Mouse (Mus musculus): ENCODE data around the gene Galnt4. TPM values are rescaled to one million over a fixed set of nuclear protein-coding genes. Genes with fewer than 3 reads are reported as not detected.

Gene Galnt4
- polyA plus RNA-seq, 1 experiment from 2014 or later, result 5.3 TPM

GRCm38 (mm10) chr10:99089906-99090305, 18.1 kb upstream of the Galnt4 start:
- no peak overlapping the region for H3K9ac ChIP-seq
- no peak for ATAC-seq (ENCODE audit: extremely low read depth, insufficient number of reproducible peaks, low FRiP score, low TSS enrichment)
- no peak overlapping the region for H3K27ac ChIP-seq (replicated peaks)
- no peaks in the 10 kb centered on the region for H3K4me1 ChIP-seq
- H3K9me3 ChIP-seq, result no peaks in the 10 kb centered on the region
- WGBS, result 66% methylated on average over 6 of the region's 6 CpGs
- H3K4me2 ChIP-seq, result no peak overlapping the region
- H3K27me3 ChIP-seq (replicated peaks), result 0 out of 2 replicates have a peak, but pooled peaks cover 4% of the 10 kb centered on the region
- H3K36me3 ChIP-seq, result no peaks in the 10 kb centered on the region
- H3K4me3 ChIP-seq, result no peak overlapping the region

GRCm38 (mm10) chr10:99093364-99093763, 14.6 kb upstream of the Galnt4 start:
- ATAC-seq (ENCODE audit: extremely low read depth, insufficient number of reproducible peaks, low FRiP score, low TSS enrichment), result no peak
- H3K4me1 ChIP-seq, result no peaks in the 10 kb centered on the region
- H3K27ac ChIP-seq (replicated peaks), result no peak overlapping the region
- no peak overlapping the region for H3K4me3 ChIP-seq
- no peaks in the 10 kb centered on the region for H3K9me3 ChIP-seq
- no peaks in the 10 kb centered on the region for H3K27me3 ChIP-seq (replicated peaks)
- WGBS, result 57% methylated on average over 2 of the region's 2 CpGs
- H3K9ac ChIP-seq, result no peak overlapping the region
- no peak overlapping the region for H3K4me2 ChIP-seq
- no peaks in the 10 kb centered on the region for H3K36me3 ChIP-seq

- Histone ChIP-seq H3K9me3 (no peaks in the 10 kb centered on the region), H3K4me2 (no peak overlapping the region), H3K27ac (replicated peaks) (no peak overlapping the region), H3K27me3 (replicated peaks) (no peaks in the 10 kb centered on the region), H3K4me3 (no peak overlapping the region), H3K9ac (no peak overlapping the region), H3K36me3 (no peaks in the 10 kb centered on the region), H3K4me1 (no peaks in the 10 kb centered on the region)
- ATAC-seq (ENCODE audit: extremely low read depth, insufficient number of reproducible peaks, low FRiP score, low TSS enrichment), result no peak
- 57% methylated on average over 2 of the region's 2 CpGs for WGBS
Observed at GRCm38 (mm10) chr10:99095114-99095513, 12.8 kb upstream of the Galnt4 start.

- no peaks in the 10 kb centered on the region for H3K36me3 ChIP-seq
- H3K4me3 ChIP-seq, result no peak overlapping the region
- WGBS, result 70% methylated on average over 10 of the region's 10 CpGs
- H3K27me3 ChIP-seq (replicated peaks), result no peaks in the 10 kb centered on the region
- no peak for ATAC-seq (ENCODE audit: extremely low read depth, insufficient number of reproducible peaks, low FRiP score, low TSS enrichment)
- H3K4me2 ChIP-seq, result no peak overlapping the region
- H3K27ac ChIP-seq (replicated peaks), result no peak overlapping the region
- no peak overlapping the region for H3K9ac ChIP-seq
- no peaks in the 10 kb centered on the region for H3K9me3 ChIP-seq
- no peaks in the 10 kb centered on the region for H3K4me1 ChIP-seq
Observed at GRCm38 (mm10) chr10:99097374-99097773, 10.6 kb upstream of the Galnt4 start.

GRCm38 (mm10) chr10:99105522-99105921, 2.4 kb upstream of the Galnt4 start:
- H3K4me1 ChIP-seq, result peaks cover 18% of the 10 kb centered on the region
- ATAC-seq (ENCODE audit: extremely low read depth, insufficient number of reproducible peaks, low FRiP score, low TSS enrichment), result no peak
- no peak overlapping the region for H3K27ac ChIP-seq (replicated peaks)
- no peak overlapping the region for H3K4me2 ChIP-seq
- H3K4me3 ChIP-seq, result no peak overlapping the region
- no peaks in the 10 kb centered on the region for H3K27me3 ChIP-seq (replicated peaks)
- 89% methylated on average over 3 of the region's 3 CpGs for WGBS
- no peaks in the 10 kb centered on the region for H3K9me3 ChIP-seq
- peaks cover 17% of the 10 kb centered on the region for H3K36me3 ChIP-seq
- no peak overlapping the region for H3K9ac ChIP-seq

GRCm38 (mm10) chr10:99106311-99106702, 1.7 kb upstream of the Galnt4 start:
- H3K4me3 ChIP-seq, result peak overlapping the region; percentile 91
- H3K4me1 ChIP-seq, result peaks cover 24% of the 10 kb centered on the region
- H3K36me3 ChIP-seq, result peaks cover 17% of the 10 kb centered on the region
- ATAC-seq (ENCODE audit: extremely low read depth, insufficient number of reproducible peaks, low FRiP score, low TSS enrichment), result no peak
- no peaks in the 10 kb centered on the region for H3K9me3 ChIP-seq
- H3K27ac ChIP-seq (replicated peaks), result no peak overlapping the region; the same call in 1 of the 2 replicates
- 33% methylated on average over 8 of the region's 8 CpGs for WGBS
- no peaks in the 10 kb centered on the region for H3K27me3 ChIP-seq (replicated peaks)
- peak overlapping the region; percentile 91 for H3K9ac ChIP-seq
- H3K4me2 ChIP-seq, result peak overlapping the region; percentile 99

GRCm38 (mm10) chr10:99106703-99107631, 992 bp upstream of the Galnt4 start, which contains the start of gene Poc1b:
Gene Poc1b, plus strand, starts transcription at chr10:99107036.
- Histone ChIP-seq H3K9ac (peak within 1 kb of the TSS; percentile 91), H3K4me3 (peak within 1 kb of the TSS; percentile 91), H3K4me2 (peak within 1 kb of the TSS; percentile 99), H3K27me3 (replicated peaks) (no peaks in the 10 kb centered on the region), H3K27ac (replicated peaks) (peak within 1 kb of the TSS; percentile 84), H3K36me3 (peaks cover 17% of the 10 kb centered on the region), H3K9me3 (no peaks in the 10 kb centered on the region), H3K4me1 (peaks cover 26% of the 10 kb centered on the region)
- ATAC-seq (ENCODE audit: extremely low read depth, insufficient number of reproducible peaks, low FRiP score, low TSS enrichment), result peak; percentile 72
- under 1% methylated on average over 105 of the region's 106 CpGs for WGBS

GRCm38 (mm10) chr10:99108431-99108982, 548 bp downstream of the Galnt4 start:
- peak overlapping the region; percentile 91 for H3K9ac ChIP-seq
- peak overlapping the region; percentile 91 for H3K4me3 ChIP-seq
- H3K4me1 ChIP-seq, result peaks cover 27% of the 10 kb centered on the region
- no peaks in the 10 kb centered on the region for H3K9me3 ChIP-seq
- H3K4me2 ChIP-seq, result peak overlapping the region; percentile 99
- H3K36me3 ChIP-seq, result peaks cover 15% of the 10 kb centered on the region
- H3K27ac ChIP-seq (replicated peaks), result peak overlapping the region; percentile 84
- H3K27me3 ChIP-seq (replicated peaks), result no peaks in the 10 kb centered on the region
- ATAC-seq (ENCODE audit: extremely low read depth, insufficient number of reproducible peaks, low FRiP score, low TSS enrichment), result no peak
- WGBS, result 21% methylated on average over 12 of the region's 12 CpGs

GRCm38 (mm10) chr10:99113533-99113932, 5.6 kb downstream of the Galnt4 start:
- no peak for ATAC-seq (ENCODE audit: extremely low read depth, insufficient number of reproducible peaks, low FRiP score, low TSS enrichment)
- Histone ChIP-seq H3K9me3 (no peaks in the 10 kb centered on the region), H3K36me3 (peaks cover 15% of the 10 kb centered on the region), H3K4me2 (no peak overlapping the region), H3K4me3 (no peak overlapping the region), H3K4me1 (peaks cover 43% of the 10 kb centered on the region), H3K27me3 (replicated peaks) (no peaks in the 10 kb centered on the region), H3K27ac (replicated peaks) (no peak overlapping the region), H3K9ac (no peak overlapping the region)
- 41% methylated on average over 3 of the region's 3 CpGs for WGBS

GRCm38 (mm10) chr10:99114295-99114694, 6.3 kb downstream of the Galnt4 start:
- Histone ChIP-seq H3K9ac (no peak overlapping the region), H3K27me3 (replicated peaks) (no peaks in the 10 kb centered on the region), H3K9me3 (no peaks in the 10 kb centered on the region), H3K27ac (replicated peaks) (no peak overlapping the region), H3K4me1 (peaks cover 39% of the 10 kb centered on the region), H3K4me2 (no peak overlapping the region), H3K36me3 (peaks cover 11% of the 10 kb centered on the region), H3K4me3 (no peak overlapping the region)
- no peak for ATAC-seq (ENCODE audit: extremely low read depth, insufficient number of reproducible peaks, low FRiP score, low TSS enrichment)
- 79% methylated on average over 8 of the region's 8 CpGs for WGBS

GRCm38 (mm10) chr10:99115471-99116236, 7.7 kb downstream of the Galnt4 start:
- H3K9me3 ChIP-seq, result no peaks in the 10 kb centered on the region
- WGBS, result 15% methylated on average over 18 of the region's 18 CpGs
- peak overlapping the region; percentile 34 for H3K4me3 ChIP-seq
- no peak overlapping the region for H3K27ac ChIP-seq (replicated peaks)
- H3K4me1 ChIP-seq, result peaks cover 40% of the 10 kb centered on the region
- H3K27me3 ChIP-seq (replicated peaks), result no peaks in the 10 kb centered on the region
- H3K36me3 ChIP-seq, result no peaks in the 10 kb centered on the region
- peak; percentile 22; the same call in 1 of the 2 replicates for ATAC-seq (ENCODE audit: extremely low read depth, insufficient number of reproducible peaks, low FRiP score, low TSS enrichment)
- peak overlapping the region; percentile 51 for H3K9ac ChIP-seq
- H3K4me2 ChIP-seq, result peak overlapping the region; percentile 64

Measured in heart, embryonic 13.5 days (tissue).